Comparison of ENCODE assay signal across 8 mouse cellular contexts in genomic region chr3:52070163-52070478, GRCm38 (mm10). TPM values are rescaled to one million over a fixed set of nuclear protein-coding genes. Genes with fewer than 3 reads are reported as not detected.
A peak's percentile ranks its signal among the peaks of the same experiment; 100 is the strongest.
DNase-seq lines count a peak whose midpoint lies in the region; ATAC-seq and TF ChIP-seq lines count a peak whose summit lies in the region.

No protein-coding gene starts in this region.

- H3K4me2 ChIP-seq in neural tube, embryonic 11.5 days (ENCODE audit: low read depth), result peak overlapping the region; percentile 39
- H3K4me2 ChIP-seq in liver, embryonic 11.5 days, result peak overlapping the region; percentile 66
- H3K4me2 ChIP-seq in stomach, embryonic 16.5 days (ENCODE audit: low read depth, low read length), result peak overlapping the region; percentile 78

- H3K4me3 ChIP-seq in cerebellum, adult 2 months (replicated peaks; ENCODE audit: insufficient read depth, low read depth, low read length), result peak overlapping the region; percentile 68
- no peak overlapping the region; the same call in 1 of the 2 replicates for H3K4me3 ChIP-seq in neural tube, embryonic 11.5 days (ENCODE audit: low read depth, low read length)
- H3K4me3 ChIP-seq in liver, embryonic 11.5 days (ENCODE audit: low read depth, low read length), result peak overlapping the region; percentile 37
- H3K4me3 ChIP-seq in stomach, embryonic 16.5 days (replicated peaks; ENCODE audit: low read length), result peak overlapping the region; percentile 42

- peak overlapping the region; percentile 37; the same call in 1 of the 2 replicates for H3K9ac ChIP-seq in neural tube, embryonic 11.5 days (ENCODE audit: low read length)
- peak overlapping the region; percentile 51; the same call in 1 of the 2 replicates for H3K9ac ChIP-seq in liver, embryonic 11.5 days (ENCODE audit: low read depth, low read length)
- peak overlapping the region; percentile 73 for H3K9ac ChIP-seq in stomach, embryonic 16.5 days (ENCODE audit: low read length)

- peaks cover 21% of the 10 kb centered on the region for H3K4me1 ChIP-seq in cerebellum, adult 2 months (ENCODE audit: control insufficient read depth, insufficient read depth, low read length)
- peaks cover 22% of the 10 kb centered on the region for H3K4me1 ChIP-seq in neural tube, embryonic 11.5 days (ENCODE audit: control insufficient read depth, insufficient read depth, low read length)
- peaks cover 13% of the 10 kb centered on the region for H3K4me1 ChIP-seq in liver, embryonic 11.5 days (replicated peaks; ENCODE audit: control insufficient read depth, insufficient read depth, low read length)
- H3K4me1 ChIP-seq in stomach, embryonic 16.5 days (ENCODE audit: control insufficient read depth, insufficient read depth, low read length), result peaks cover 6% of the 10 kb centered on the region

- no peak for DNase-seq in cerebellum, adult 2 months
- no peak for DNase-seq in cerebellum, adult 11-12 months
- DNase-seq in neural tube, embryonic 11.5 days (ENCODE audit: low spot score), result no peak
- no peak for DNase-seq in neural tube, embryonic 10.5 days (ENCODE audit: extremely low spot score, low spot score)
- DNase-seq in liver, embryonic 11.5 days (ENCODE audit: low spot score), result no peak
- DNase-seq in layer of hippocampus, postnatal 10 days (ENCODE audit: low spot score in 2 of 2), result no peak
- DNase-seq in ovary, postnatal 14 days (ENCODE audit: low spot score), result no peak

- TF ChIP-seq CTCF in cerebellum, adult 2 months (IDR thresholded peaks at IDR 0.05; ENCODE audit: borderline replicate concordance, insufficient read depth, low read depth, low read length), result no peak

- H3K36me3 ChIP-seq in neural tube, embryonic 11.5 days (ENCODE audit: control insufficient read depth, insufficient read depth, low read length), result no peaks in the 10 kb centered on the region
- no peaks in the 10 kb centered on the region for H3K36me3 ChIP-seq in liver, embryonic 11.5 days (ENCODE audit: control insufficient read depth, insufficient read depth, low read length)
- H3K36me3 ChIP-seq in stomach, embryonic 16.5 days (ENCODE audit: control insufficient read depth, insufficient read depth, low read length), result no peaks in the 10 kb centered on the region

- no peak for ATAC-seq in neural tube, embryonic 11.5 days (ENCODE audit: insufficient read depth, low FRiP score, low TSS enrichment)
- ATAC-seq in liver, embryonic 11.5 days (replicated peaks; ENCODE audit: low FRiP score), result no peak
- peak; percentile 19; the same call in 1 of the 2 replicates for ATAC-seq in stomach, embryonic 16.5 days (ENCODE audit: insufficient read depth, low FRiP score)

- WGBS in cerebellum, adult 2 months, result 7% methylated on average over 4 of the region's 4 CpGs
- 0% methylated on average over 4 of the region's 4 CpGs for WGBS in neural tube, embryonic 11.5 days
- WGBS in liver, embryonic 11.5 days, result 13% methylated on average over 4 of the region's 4 CpGs
- WGBS in stomach, embryonic 16.5 days, result 14% methylated on average over 4 of the region's 4 CpGs

- H3K9me3 ChIP-seq in neural tube, embryonic 11.5 days (ENCODE audit: control insufficient read depth, low read length), result no peaks in the 10 kb centered on the region
- H3K9me3 ChIP-seq in liver, embryonic 11.5 days (ENCODE audit: control insufficient read depth, low read length), result no peaks in the 10 kb centered on the region
- no peaks in the 10 kb centered on the region for H3K9me3 ChIP-seq in stomach, embryonic 16.5 days (replicated peaks; ENCODE audit: control insufficient read depth, low read length)

- H3K27me3 ChIP-seq in cerebellum, adult 2 months (ENCODE audit: control insufficient read depth, insufficient read depth, low read length), result no peaks in the 10 kb centered on the region
- H3K27me3 ChIP-seq in neural tube, embryonic 11.5 days (ENCODE audit: control insufficient read depth, insufficient read depth, low read length), result no peaks in the 10 kb centered on the region
- no peaks in the 10 kb centered on the region for H3K27me3 ChIP-seq in liver, embryonic 11.5 days (replicated peaks; ENCODE audit: control insufficient read depth, insufficient read depth, low read length)
- no peaks in the 10 kb centered on the region for H3K27me3 ChIP-seq in stomach, embryonic 16.5 days (ENCODE audit: control insufficient read depth, insufficient read depth, low read length)

- no peak for TF ChIP-seq POLR2A in cerebellum, adult 2 months (IDR thresholded peaks at IDR 0.05; ENCODE audit: borderline replicate concordance, insufficient read depth, low read length)

- peak overlapping the region; percentile 74 for H3K27ac ChIP-seq in cerebellum, adult 2 months (ENCODE audit: insufficient read depth, low read length)
- H3K27ac ChIP-seq in neural tube, embryonic 11.5 days (ENCODE audit: low read depth, low read length), result 0 out of 2 replicates have a peak overlapping the region, but pooled peaks have one; percentile 36
- H3K27ac ChIP-seq in liver, embryonic 11.5 days (ENCODE audit: low read depth, low read length), result no peak overlapping the region
- H3K27ac ChIP-seq in stomach, embryonic 16.5 days (ENCODE audit: low read length), result peak overlapping the region; percentile 84

RNA-seq across cellular contexts. Expression of gene Maml3, which starts 34.8 kb away (rescaled TPM):
- polyA plus RNA-seq in cerebellum, adult 2 months (2012; rRNA removed), result 6.5 and 7.8 TPM in 2 replicates
- polyA plus RNA-seq in neural tube, embryonic 11.5 days (2014; fragmentation: Nextera tagmentation; extraction: Ambion mirVana), result 7.8 and 8.1 TPM in 2 replicates
- polyA plus RNA-seq in liver, embryonic 11.5 days (2014; fragmentation: Nextera tagmentation; extraction: Ambion mirVana), result 2.9 and 3.1 TPM in 2 replicates
- polyA plus RNA-seq in stomach, embryonic 16.5 days (2015; fragmentation: Nextera tagmentation; extraction: Ambion mirVana), result 4.7 and 5.0 TPM in 2 replicates
- total RNA-seq in layer of hippocampus, postnatal 10 days (2021), result 1 to 10 TPM; 6.5 to 7.2 TPM
